Mouse (Mus musculus) embryonic facial prominence, embryonic 13.5 days (tissue): Measurements from ENCODE around the gene Arl15. TPM values are rescaled to one million over a fixed set of nuclear protein-coding genes. Genes with fewer than 3 reads are reported as not detected.

Experiments used
- ATAC-seq: fragments of 200-750 bp; cut with Nextera tagmentation; 2 replicates; pipeline ENCODE4 v1.8.0; 2017; ENCODE audit warnings: low read depth; ENCODE audit not compliant: insufficient number of reproducible peaks, insufficient read depth, low FRiP score, low TSS enrichment
- H3K27ac ChIP-seq: fragments of 300-500 bp; sonication (generic); 2 replicates; pipeline ENCODE4 v1.5.1; 2015; ENCODE audit warnings: moderate library complexity, mild to moderate bottlenecking, inconsistent platforms
- H3K27me3 ChIP-seq: fragments of 300-500 bp; sonication (generic); 2 replicates; pipeline ENCODE4 v1.6.1; 2015; ENCODE audit warnings: mild to moderate bottlenecking, inconsistent platforms
- H3K36me3 ChIP-seq: fragments of 300-500 bp; sonication (generic); 2 replicates; pipeline ENCODE4 v1.6.1; 2015; ENCODE audit warnings: mild to moderate bottlenecking, inconsistent platforms
- H3K4me1 ChIP-seq: fragments of 300-500 bp; sonication (generic); 2 replicates; pipeline ENCODE4 v1.6.1; 2015; ENCODE audit warnings: inconsistent platforms
- H3K4me2 ChIP-seq: fragments of 300-500 bp; sonication (generic); 2 replicates; pipeline ENCODE4 v1.6.1; 2015; ENCODE audit warnings: moderate library complexity, mild to moderate bottlenecking, inconsistent platforms
- H3K4me3 ChIP-seq: fragments of 300-500 bp; sonication (generic); 2 replicates; pipeline ENCODE4 v1.5.1; 2015; ENCODE audit warnings: mild to moderate bottlenecking, inconsistent platforms
- H3K9ac ChIP-seq: fragments of 300-500 bp; sonication (generic); 2 replicates; pipeline ENCODE4 v1.6.1; 2015; ENCODE audit warnings: mild to moderate bottlenecking, inconsistent platforms
- H3K9me3 ChIP-seq: fragments of 300-500 bp; sonication (generic); 2 replicates; pipeline ENCODE4 v1.6.1; 2016; ENCODE audit warnings: inconsistent platforms
- WGBS: fragments of 180-500 bp; shearing (Covaris S2); methylation state at CpG from one replicate; pipeline ENCODE4 v1.1.7; 2015; ENCODE audit warnings: mixed read lengths; 5-methylcytosine and 5-hydroxymethylcytosine counted together
- polyA plus RNA-seq: library from polyadenylated mRNA; unstranded; fragments of >200 nt; fragmentation: Nextera tagmentation; extraction: Ambion mirVana; gene quantifications from 2 replicates; pipeline ENCODE4 v1.2.1, GENCODE M21; 2015

Arl15 gene
- polyA plus RNA-seq, 1 experiment from 2014 or later, result 16.5 TPM

DNA sequence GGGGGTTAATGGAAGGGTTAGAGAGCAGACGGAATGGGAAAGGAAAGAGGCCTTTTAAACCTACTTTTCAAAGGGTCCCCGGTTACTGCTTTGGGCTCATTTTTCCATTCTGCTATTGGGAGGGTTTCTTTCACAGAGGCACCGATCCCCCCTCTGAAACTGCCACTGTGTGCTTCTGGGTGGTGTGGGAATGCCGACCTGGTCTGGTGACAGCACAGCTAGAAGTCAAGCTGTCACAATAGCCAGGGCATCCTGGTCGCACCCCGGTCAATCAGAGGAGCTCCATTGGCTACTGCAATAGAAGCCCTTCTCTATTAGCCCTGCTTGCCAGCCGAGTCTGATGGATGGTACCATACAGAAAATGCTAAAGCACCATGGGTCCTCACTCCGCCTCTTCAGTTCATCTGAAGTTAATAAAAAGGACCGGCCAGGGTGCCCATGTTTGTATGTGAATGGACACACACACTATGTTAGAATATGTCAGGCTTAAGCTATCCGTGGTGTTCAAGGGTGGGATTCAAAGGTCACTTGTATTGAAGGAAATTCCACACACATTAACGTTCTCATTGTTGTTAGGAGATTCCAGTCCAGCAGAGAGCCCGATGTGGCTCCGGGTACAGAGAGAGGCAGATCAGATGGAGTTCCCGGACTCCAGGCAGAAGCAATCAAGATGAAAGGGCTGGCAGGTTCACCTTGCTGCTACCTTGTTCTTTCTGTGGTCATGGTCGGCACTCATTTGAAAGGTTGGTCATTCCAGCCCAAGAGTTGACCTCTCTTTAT, 258.3 kb downstream of the Arl15 start:
- Histone ChIP-seq H3K27me3 (no peaks in the 10 kb centered on the region), H3K27ac (no peak overlapping the region), H3K9ac (no peak overlapping the region), H3K9me3 (no peaks in the 10 kb centered on the region), H3K4me1 (no peaks in the 10 kb centered on the region), H3K4me3 (no peak overlapping the region), H3K36me3 (no peaks in the 10 kb centered on the region), H3K4me2 (no peak overlapping the region)
- WGBS, result 61% methylated on average over 15 of the region's 15 CpGs
- ATAC-seq, result no peak

DNA sequence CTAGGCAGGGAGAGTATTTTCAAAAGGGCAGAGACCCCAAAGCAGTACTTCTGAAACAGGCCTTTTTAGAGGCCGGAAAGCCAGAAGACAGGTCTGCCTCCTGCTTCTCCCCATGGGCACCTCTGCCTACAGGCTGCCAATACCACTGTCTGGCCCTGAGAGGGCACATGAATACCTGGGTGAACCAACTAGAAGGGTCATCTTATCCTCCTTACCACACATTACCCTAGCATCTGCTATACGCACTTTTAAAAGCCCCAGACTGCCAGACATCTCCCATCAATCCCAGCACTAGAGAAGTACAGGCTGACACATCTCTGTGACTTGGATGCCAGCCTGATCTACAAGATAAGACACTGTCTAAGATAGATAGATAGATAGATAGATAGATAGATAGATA, 259.0 kb downstream of the Arl15 start:
- Histone ChIP-seq H3K9me3 (no peaks in the 10 kb centered on the region), H3K27me3 (no peaks in the 10 kb centered on the region), H3K4me2 (no peak overlapping the region), H3K36me3 (no peaks in the 10 kb centered on the region), H3K27ac (no peak overlapping the region), H3K4me3 (no peak overlapping the region), H3K4me1 (no peaks in the 10 kb centered on the region), H3K9ac (no peak overlapping the region)
- 95% methylated on average over 2 of the region's 2 CpGs for WGBS
- ATAC-seq, result no peak

DNA sequence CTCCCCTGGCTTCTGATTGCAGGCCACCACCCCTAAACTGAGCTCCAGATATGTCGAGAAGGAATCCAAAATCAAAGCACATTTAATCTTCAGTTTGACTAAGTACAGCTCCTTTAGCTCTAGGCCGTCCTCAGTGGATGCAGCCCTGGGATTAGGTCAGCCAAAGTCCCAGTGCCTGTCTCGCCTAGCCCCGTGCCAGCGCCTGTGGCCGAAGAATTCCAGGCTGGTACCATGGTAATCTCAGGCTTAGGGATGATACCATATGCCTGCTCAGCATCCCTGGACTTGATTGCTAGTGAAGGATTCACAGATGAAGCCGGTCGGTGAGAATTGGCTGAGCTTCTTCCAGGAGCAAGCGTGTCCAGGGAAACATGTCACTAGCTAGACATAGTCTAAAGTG, 261.4 kb downstream of the Arl15 start:
- Histone ChIP-seq H3K27me3 (no peaks in the 10 kb centered on the region), H3K36me3 (no peaks in the 10 kb centered on the region), H3K4me2 (no peak overlapping the region), H3K4me3 (no peak overlapping the region), H3K27ac (no peak overlapping the region), H3K4me1 (no peaks in the 10 kb centered on the region), H3K9me3 (no peaks in the 10 kb centered on the region), H3K9ac (no peak overlapping the region)
- ATAC-seq, result no peak
- whole genome bisulfite sequencing, result 73% methylated on average over 9 of the region's 9 CpGs

DNA sequence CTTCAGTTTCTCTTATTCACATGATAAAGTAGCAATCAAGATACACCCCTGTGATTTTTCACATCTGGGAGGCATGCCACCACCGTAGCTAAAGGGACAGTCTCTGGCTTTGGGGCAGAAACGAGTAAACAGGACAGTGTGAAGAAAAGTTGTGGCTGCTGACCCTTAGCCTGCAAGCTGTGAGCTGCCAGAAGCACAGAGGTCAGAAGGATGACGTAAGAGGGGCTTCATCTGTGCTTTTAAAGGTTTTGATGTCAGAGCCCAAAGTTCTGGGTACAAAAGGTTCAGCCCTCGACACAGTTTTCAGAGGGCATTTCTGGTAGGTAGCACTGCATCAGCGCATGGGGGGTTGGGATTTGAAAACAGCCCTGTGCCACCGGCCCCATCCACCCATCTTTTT, 266.0 kb downstream of the Arl15 start:
- no peak overlapping the region for H3K4me3 ChIP-seq
- no peaks in the 10 kb centered on the region for H3K4me1 ChIP-seq
- H3K9ac ChIP-seq, result no peak overlapping the region
- H3K9me3 ChIP-seq, result no peaks in the 10 kb centered on the region
- no peak for ATAC-seq
- H3K27ac ChIP-seq, result no peak overlapping the region
- no peak overlapping the region for H3K4me2 ChIP-seq
- no peaks in the 10 kb centered on the region for H3K27me3 ChIP-seq
- WGBS, result 79% methylated on average over 6 of the region's 6 CpGs
- H3K36me3 ChIP-seq, result no peaks in the 10 kb centered on the region

DNA sequence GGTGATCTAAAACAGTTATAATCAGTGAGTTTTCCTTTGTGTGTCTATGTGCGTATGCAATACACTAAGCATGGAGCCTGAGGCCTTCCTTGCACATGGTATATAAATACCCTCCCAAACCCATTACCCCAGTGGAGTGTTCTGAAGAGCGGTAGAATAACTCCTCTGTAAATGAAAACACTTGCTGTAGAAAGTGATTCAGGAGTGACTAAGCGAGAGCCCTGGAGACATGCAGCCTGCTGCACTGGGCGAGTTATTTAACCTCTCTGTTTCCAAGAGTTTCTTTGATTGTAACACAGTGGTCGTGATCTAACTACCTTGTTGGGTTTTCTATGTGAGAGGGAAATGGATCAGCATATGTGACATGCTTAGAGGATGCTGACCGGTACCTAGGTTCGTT, 266.9 kb downstream of the Arl15 start:
- no peak overlapping the region for H3K9ac ChIP-seq
- 78% methylated on average over 7 of the region's 7 CpGs for WGBS
- H3K27ac ChIP-seq, result no peak overlapping the region
- no peaks in the 10 kb centered on the region for H3K36me3 ChIP-seq
- no peaks in the 10 kb centered on the region for H3K4me1 ChIP-seq
- no peaks in the 10 kb centered on the region for H3K27me3 ChIP-seq
- ATAC-seq, result no peak
- no peak overlapping the region for H3K4me2 ChIP-seq
- no peaks in the 10 kb centered on the region for H3K9me3 ChIP-seq
- H3K4me3 ChIP-seq, result no peak overlapping the region

DNA sequence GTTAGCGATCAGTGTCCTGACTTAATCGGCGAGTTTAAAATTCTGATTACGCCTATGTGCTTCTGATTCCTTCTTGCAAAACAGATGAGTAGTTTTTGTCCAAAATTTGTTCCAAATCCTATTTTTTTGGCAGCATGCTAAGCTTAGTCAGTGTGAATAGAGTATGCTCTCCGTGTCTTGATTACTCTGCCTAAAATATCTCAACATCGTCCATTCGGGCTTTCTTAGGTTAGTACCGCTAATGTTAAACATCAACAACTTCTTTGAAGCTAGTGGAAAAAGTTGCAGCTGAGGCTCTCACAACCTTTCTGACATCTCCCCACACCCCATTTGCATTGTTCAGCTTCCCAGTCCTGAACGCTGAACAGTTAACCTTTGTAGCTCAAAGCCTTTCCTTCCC, 269.8 kb downstream of the Arl15 start:
- Histone ChIP-seq H3K27me3 (no peaks in the 10 kb centered on the region), H3K9me3 (no peaks in the 10 kb centered on the region)
- 78% methylated on average over 9 of the region's 9 CpGs for WGBS

DNA sequence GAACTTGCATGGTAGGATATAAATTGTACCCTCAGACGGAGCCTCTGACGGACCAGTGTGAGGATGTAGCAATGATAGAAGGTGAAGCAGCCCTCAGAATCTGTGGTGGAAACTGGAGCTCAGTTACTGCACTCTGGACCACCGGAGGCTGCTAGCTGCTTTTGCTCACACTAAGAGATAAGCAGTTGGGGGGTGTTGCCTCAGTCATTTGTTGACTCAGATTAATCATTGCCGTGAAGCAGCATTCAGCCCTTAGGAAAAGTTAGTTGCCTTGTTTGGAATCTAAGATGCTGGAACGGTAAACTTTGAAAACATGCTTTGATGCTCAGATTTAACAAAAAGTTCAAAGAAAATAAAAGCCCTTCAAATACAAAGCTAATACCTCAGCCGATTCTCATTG, 270.7 kb downstream of the Arl15 start:
- Histone ChIP-seq H3K27me3 (no peaks in the 10 kb centered on the region), H3K9ac (no peak overlapping the region), H3K27ac (no peak overlapping the region), H3K4me1 (no peaks in the 10 kb centered on the region), H3K9me3 (no peaks in the 10 kb centered on the region), H3K4me3 (no peak overlapping the region), H3K4me2 (no peak overlapping the region), H3K36me3 (no peaks in the 10 kb centered on the region)
- WGBS, result 76% methylated on average over 6 of the region's 6 CpGs
- ATAC-seq, result no peak

More for the DNA sequence above, 269.8 kb downstream of the Arl15 start:
- Histone ChIP-seq H3K9ac (no peak overlapping the region), H3K4me1 (no peaks in the 10 kb centered on the region), H3K27ac (no peak overlapping the region), H3K4me3 (no peak overlapping the region), H3K4me2 (no peak overlapping the region), H3K36me3 (no peaks in the 10 kb centered on the region)
- ATAC-seq, result no peak

DNA sequence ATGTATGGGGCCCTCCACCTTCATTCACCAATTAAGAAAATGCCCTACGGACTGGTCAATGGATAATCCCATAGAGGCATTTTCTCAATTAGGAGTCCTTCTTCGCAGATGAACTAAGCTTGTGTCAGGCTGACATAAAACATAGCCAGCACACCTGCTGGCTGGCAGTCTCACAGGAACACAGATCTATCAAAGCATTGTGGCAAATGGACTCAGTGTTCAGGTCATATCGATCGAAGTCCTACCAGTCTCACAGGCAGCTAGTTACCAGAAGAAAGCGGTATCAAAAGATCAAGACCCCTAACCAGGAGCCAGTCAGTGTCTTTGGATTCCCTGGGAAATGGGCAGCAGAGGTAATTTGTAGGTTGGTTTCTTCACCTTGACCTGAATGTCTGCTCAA, 274.1 kb downstream of the Arl15 start:
- whole genome bisulfite sequencing, result 92% methylated on average over 5 of the region's 5 CpGs
- Histone ChIP-seq H3K9ac (no peak overlapping the region), H3K27me3 (no peaks in the 10 kb centered on the region), H3K4me2 (no peak overlapping the region), H3K4me3 (no peak overlapping the region), H3K27ac (no peak overlapping the region), H3K4me1 (no peaks in the 10 kb centered on the region), H3K36me3 (no peaks in the 10 kb centered on the region), H3K9me3 (no peaks in the 10 kb centered on the region)
- ATAC-seq, result no peak

DNA sequence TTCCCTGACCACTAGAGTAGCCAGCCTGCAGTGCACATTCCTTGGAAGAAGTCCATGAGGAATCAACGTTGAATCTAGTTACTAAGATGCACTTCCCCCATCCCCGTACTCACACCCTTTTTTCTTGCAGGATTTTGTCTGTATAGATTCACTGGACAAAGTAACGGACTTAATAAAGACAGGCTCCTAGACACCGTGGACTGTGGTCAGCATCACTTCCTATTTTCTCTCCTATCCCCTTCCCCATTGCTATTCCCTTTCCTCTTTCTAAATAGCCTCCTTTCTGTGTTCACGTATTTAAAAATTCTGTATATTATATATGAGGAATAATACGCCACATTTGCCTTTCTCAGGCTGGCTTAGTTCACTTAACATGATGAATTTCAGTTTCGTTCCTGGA, 277.1 kb downstream of the Arl15 start:
- Histone ChIP-seq H3K27ac (no peak overlapping the region), H3K9ac (no peak overlapping the region), H3K4me2 (no peak overlapping the region), H3K36me3 (no peaks in the 10 kb centered on the region), H3K9me3 (no peaks in the 10 kb centered on the region), H3K4me1 (peaks cover 11% of the 10 kb centered on the region; the same call in 1 of the 2 replicates), H3K27me3 (no peaks in the 10 kb centered on the region), H3K4me3 (no peak overlapping the region)
- no peak for ATAC-seq
- WGBS, result 95% methylated on average over 7 of the region's 7 CpGs

DNA sequence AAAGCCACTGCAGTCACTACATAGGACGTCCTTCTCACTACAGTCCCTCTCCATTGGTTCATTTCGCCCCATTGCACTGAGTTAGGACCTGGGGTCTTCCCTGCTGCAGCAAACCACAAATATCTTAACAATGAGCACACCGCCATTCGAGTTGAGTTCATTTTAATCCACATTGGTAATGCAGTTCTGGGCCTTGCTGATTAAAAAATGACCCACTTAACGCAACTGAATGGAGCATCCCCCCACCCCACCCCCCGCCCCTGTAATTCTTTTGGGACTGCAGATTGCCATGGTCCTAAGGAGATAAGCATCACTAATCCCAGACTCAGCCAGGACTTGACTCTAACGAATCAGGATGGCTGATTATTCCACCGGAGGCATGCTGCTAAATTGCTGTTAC, 280.2 kb downstream of the Arl15 start:
- no peak overlapping the region for H3K4me2 ChIP-seq
- WGBS, result 27% methylated on average over 8 of the region's 8 CpGs
- H3K36me3 ChIP-seq, result no peaks in the 10 kb centered on the region
- H3K27ac ChIP-seq, result no peak overlapping the region
- no peak overlapping the region for H3K9ac ChIP-seq
- no peak for ATAC-seq
- H3K4me1 ChIP-seq, result peaks cover 29% of the 10 kb centered on the region
- no peaks in the 10 kb centered on the region for H3K9me3 ChIP-seq
- no peaks in the 10 kb centered on the region for H3K27me3 ChIP-seq
- no peak overlapping the region for H3K4me3 ChIP-seq

DNA sequence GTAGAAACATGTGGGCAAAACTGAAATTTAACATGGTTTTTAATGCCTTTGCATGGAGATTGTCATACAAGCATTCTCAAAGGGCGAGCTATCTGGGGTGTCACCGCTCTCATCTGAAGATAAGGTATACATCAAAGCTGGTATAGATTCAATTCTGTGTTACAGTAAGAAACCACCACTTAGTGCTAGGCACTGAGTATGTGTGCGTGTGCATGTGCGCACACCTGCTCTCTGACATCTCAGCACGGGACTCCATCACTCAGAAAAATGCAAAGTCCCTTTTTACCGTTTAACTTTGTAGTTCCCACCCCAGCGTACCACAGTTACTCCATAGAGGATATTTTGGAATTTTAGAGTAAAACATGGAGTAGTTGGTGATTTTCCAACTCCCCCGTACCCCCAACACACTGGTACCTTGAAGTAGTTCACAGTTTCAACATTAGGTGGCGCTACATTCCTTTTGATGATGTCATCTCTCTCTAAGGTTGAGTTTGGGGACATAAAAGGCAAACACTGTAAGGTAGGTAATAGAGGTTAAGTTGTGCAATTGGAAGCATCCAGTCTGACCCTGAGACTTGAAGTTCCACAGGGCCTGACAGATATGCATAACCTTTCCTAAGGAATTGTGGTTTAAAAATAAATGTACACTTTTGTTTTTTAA, 281.5 kb downstream of the Arl15 start:
- ATAC-seq, result no peak

DNA sequence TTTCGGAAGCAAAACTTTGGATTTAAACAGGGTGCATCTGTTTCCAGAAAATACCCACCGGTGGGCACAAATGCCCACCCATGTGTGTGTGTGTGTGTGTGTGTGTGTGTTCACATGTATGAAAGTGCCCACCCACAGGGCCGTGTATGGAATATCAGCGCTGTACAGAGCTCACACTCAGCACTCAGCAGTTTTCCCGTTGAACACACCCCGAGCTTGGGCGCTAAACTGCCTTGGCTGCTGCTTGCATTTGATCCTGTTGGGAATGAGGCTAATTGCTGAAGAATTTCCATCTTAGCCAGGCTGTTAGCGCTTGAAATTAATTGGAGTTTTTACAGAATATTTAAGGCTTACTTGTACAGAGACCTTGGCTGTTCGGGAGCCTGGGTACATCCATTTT, 282.9 kb downstream of the Arl15 start:
- Histone ChIP-seq H3K9ac (no peak overlapping the region), H3K27me3 (no peaks in the 10 kb centered on the region), H3K9me3 (no peaks in the 10 kb centered on the region), H3K4me1 (peaks cover 29% of the 10 kb centered on the region), H3K4me2 (no peak overlapping the region), H3K36me3 (no peaks in the 10 kb centered on the region), H3K27ac (no peak overlapping the region), H3K4me3 (no peak overlapping the region)
- 71% methylated on average over 9 of the region's 9 CpGs for WGBS
- ATAC-seq, result no peak

More for the DNA sequence above, 281.5 kb downstream of the Arl15 start:
- Histone ChIP-seq H3K4me2 (no peak overlapping the region), H3K4me1 (peaks cover 29% of the 10 kb centered on the region), H3K9me3 (no peaks in the 10 kb centered on the region), H3K36me3 (no peaks in the 10 kb centered on the region), H3K4me3 (no peak overlapping the region), H3K27me3 (no peaks in the 10 kb centered on the region), H3K27ac (no peak overlapping the region), H3K9ac (no peak overlapping the region)
- 72% methylated on average over 9 of the region's 9 CpGs for WGBS
